Mouse (Mus musculus) heart, embryonic 11.5 days (tissue): Measurements from ENCODE around the gene Lins1. TPM values are rescaled to one million over a fixed set of nuclear protein-coding genes. Genes with fewer than 3 reads are reported as not detected.
A peak's percentile ranks its signal among the peaks of the same experiment; 100 is the strongest.

ENCODE experiments used
- ATAC-seq: fragments of 200-750 bp; cut with Nextera tagmentation; replicated peaks from 2 replicates; pipeline ENCODE4 v1.8.0; 2017; ENCODE audit warnings: moderate library complexity; ENCODE audit not compliant: insufficient number of reproducible peaks, low FRiP score, low TSS enrichment
- H3K27ac ChIP-seq: fragments of 300-500 bp; sonication (generic); 2 replicates; pipeline ENCODE4 v1.5.1; 2014; ENCODE audit warnings: mild to moderate bottlenecking, low read depth, low read length
- H3K27me3 ChIP-seq: fragments of 300-500 bp; sonication (generic); 2 replicates; pipeline ENCODE4 v1.6.1; 2014; ENCODE audit warnings: mild to moderate bottlenecking, low read length, mixed read lengths; ENCODE audit not compliant: control insufficient read depth, insufficient read depth
- H3K36me3 ChIP-seq: fragments of 300-500 bp; sonication (generic); 2 replicates; pipeline ENCODE4 v1.6.1; 2014; ENCODE audit warnings: mild to moderate bottlenecking, low read length, moderate library complexity, mixed read lengths; ENCODE audit not compliant: control insufficient read depth, insufficient read depth
- H3K4me1 ChIP-seq: fragments of 300-500 bp; sonication (generic); 2 replicates; pipeline ENCODE4 v1.6.1; 2014; ENCODE audit warnings: low read length; ENCODE audit not compliant: control insufficient read depth, insufficient read depth
- H3K4me2 ChIP-seq: fragments of 300-500 bp; sonication (generic); 2 replicates; pipeline ENCODE4 v1.6.1; 2014; ENCODE audit warnings: mild to moderate bottlenecking, moderate library complexity
- H3K4me3 ChIP-seq: fragments of 300-500 bp; sonication (generic); 2 replicates; pipeline ENCODE4 v1.5.1; 2014; ENCODE audit warnings: low read depth, low read length
- H3K9ac ChIP-seq: fragments of 300-500 bp; sonication (generic); 2 replicates; pipeline ENCODE4 v1.6.1; 2014; ENCODE audit warnings: mild to moderate bottlenecking, low read depth, low read length, moderate library complexity
- H3K9me3 ChIP-seq: fragments of 300-500 bp; sonication (generic); replicated peaks from 2 replicates; pipeline ENCODE4 v1.6.1; 2016; ENCODE audit warnings: low read length; ENCODE audit not compliant: control insufficient read depth
- WGBS: fragments of 180-500 bp; shearing (Covaris S2); extraction: QIAGEN DNeasy Blood & Tissue Kit; methylation state at CpG from one replicate; pipeline ENCODE4 v1.1.7; 2014; ENCODE audit not compliant: insufficient replicate concordance; 5-methylcytosine and 5-hydroxymethylcytosine counted together
- polyA plus RNA-seq: library from polyadenylated mRNA; unstranded; fragments of >200 nt; fragmentation: Nextera tagmentation; extraction: Ambion mirVana; gene quantifications from 2 replicates; pipeline ENCODE4 v1.2.1, GENCODE M21; 2014

Gene Lins1
- 10.8 and 16.4 TPM in 2 replicates for polyA plus RNA-seq

DNA sequence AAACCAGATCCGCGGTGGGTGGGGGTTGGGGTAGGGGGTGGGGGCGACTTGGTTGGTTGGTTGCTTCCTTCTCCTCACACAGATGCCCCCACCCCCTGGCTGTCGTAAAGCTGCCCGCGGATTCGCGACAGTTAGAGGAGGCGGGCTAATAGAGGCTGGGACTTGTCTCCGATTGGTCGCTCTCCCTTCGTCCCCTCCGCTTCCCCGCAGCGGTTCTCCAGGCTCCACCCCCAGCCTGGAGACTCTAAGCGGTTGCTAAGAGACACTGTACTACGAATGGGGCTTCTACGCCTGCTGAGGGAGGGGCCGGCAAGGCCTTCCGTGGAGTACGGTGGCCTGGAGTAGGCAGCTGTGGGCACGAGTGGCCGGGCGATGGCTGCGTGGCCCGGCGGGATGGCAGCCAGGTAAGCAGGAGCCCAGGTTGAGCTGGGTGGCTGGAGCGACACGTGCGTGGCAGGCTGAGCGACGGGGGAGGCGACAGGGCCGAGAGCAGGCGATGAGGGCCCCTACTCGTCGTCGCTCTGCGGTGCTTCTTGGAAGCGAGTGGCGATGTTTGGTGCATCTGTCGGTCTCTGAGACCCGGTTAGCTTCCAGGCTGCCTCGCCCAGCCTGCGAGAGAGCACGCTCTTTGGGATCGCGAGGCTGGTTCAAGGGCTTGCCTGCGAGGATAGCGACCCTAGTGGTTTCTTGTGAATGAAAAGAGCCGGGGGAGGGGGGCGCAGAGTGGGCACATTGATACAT is at the start of gene Lins1:
Gene Lins1, plus strand, starts transcription at position 270 of the 741 bp plus-strand sequence.
- Histone ChIP-seq H3K27ac (peak within 1 kb of the TSS; percentile 83), H3K27me3 (no peaks in the 10 kb centered on the region), H3K4me2 (peak within 1 kb of the TSS; percentile 95), H3K9me3 (no peaks in the 10 kb centered on the region), H3K9ac (peak within 1 kb of the TSS; percentile 89), H3K36me3 (no peaks in the 10 kb centered on the region), H3K4me3 (peak within 1 kb of the TSS; percentile 90), H3K4me1 (peaks cover 14% of the 10 kb centered on the region; the same call in 1 of the 2 replicates)
- under 1% methylated on average over 51 of the region's 52 CpGs for WGBS
- peak; percentile 97 for ATAC-seq

DNA sequence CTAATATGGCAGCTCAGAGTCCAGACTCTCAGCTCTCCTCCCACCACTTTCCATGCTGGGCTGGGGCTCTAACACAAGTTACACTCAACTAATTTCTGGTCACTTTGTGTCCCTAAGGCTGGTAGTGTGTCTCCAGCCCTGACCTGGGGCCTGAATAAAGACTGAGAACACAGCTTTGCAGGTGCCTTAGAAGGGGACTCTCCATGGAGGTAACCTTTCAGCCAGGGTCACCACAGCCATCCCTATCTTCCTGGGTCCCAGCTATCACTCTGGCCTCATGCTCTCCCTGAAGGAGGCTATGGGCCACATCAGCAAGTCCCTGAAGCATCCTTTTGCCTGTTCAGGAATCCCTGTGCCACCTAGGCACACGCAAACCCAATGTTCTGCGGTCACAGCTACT is 44.0 kb upstream of the Lins1 start:
- H3K4me3 ChIP-seq, result no peak overlapping the region
- no peak for ATAC-seq
- no peaks in the 10 kb centered on the region for H3K4me1 ChIP-seq

GRCm38 (mm10) chr7:66649181-66649580 is 40.5 kb upstream of the Lins1 start:
- Histone ChIP-seq H3K4me3 (no peak overlapping the region), H3K4me2 (no peak overlapping the region), H3K27me3 (no peaks in the 10 kb centered on the region), H3K9ac (no peak overlapping the region), H3K36me3 (peaks cover 4% of the 10 kb centered on the region), H3K27ac (no peak overlapping the region), H3K4me1 (no peaks in the 10 kb centered on the region), H3K9me3 (no peaks in the 10 kb centered on the region)
- WGBS, result 82% methylated on average over 2 of the region's 2 CpGs
- ATAC-seq, result no peak

More for the DNA sequence above, 44.0 kb upstream of the Lins1 start:
- H3K9me3 ChIP-seq, result no peaks in the 10 kb centered on the region
- 94% methylated on average over 2 of the region's 2 CpGs for WGBS
- no peak overlapping the region for H3K9ac ChIP-seq
- no peak overlapping the region for H3K4me2 ChIP-seq
- H3K36me3 ChIP-seq, result peaks cover 3% of the 10 kb centered on the region
- no peaks in the 10 kb centered on the region for H3K27me3 ChIP-seq
- H3K27ac ChIP-seq, result no peak overlapping the region

GRCm38 (mm10) chr7:66650883-66651282 is 38.8 kb upstream of the Lins1 start:
- H3K27ac ChIP-seq, result no peak overlapping the region
- no peaks in the 10 kb centered on the region for H3K27me3 ChIP-seq
- H3K4me2 ChIP-seq, result no peak overlapping the region
- no peak overlapping the region for H3K9ac ChIP-seq
- ATAC-seq, result no peak
- no peaks in the 10 kb centered on the region for H3K9me3 ChIP-seq
- no peaks in the 10 kb centered on the region for H3K4me1 ChIP-seq
- H3K36me3 ChIP-seq, result peaks cover 10% of the 10 kb centered on the region
- no peak overlapping the region for H3K4me3 ChIP-seq
- WGBS, result 80% methylated on average over 5 of the region's 5 CpGs

DNA sequence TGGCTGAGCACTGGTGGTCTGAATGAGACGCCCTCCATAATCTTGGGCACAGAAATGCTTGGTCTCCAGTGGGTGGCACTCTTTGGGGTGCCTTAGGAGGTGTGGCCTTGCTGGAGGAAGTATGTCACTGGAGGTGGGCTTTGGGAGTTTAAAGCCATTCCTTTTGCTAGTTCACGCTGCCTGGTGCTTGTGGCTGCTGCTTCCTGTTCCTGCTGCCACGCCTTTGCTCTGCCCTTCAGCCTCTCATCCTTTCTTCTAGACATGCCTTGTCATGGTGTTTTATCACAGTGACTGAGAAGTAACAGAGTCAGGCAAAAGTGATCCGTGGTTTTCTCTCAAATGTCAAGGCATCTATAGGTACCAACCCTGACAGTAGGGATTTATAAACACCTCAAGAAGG is 37.5 kb upstream of the Lins1 start:
- peaks cover 10% of the 10 kb centered on the region for H3K36me3 ChIP-seq
- 77% methylated on average over 4 of the region's 4 CpGs for WGBS
- H3K4me1 ChIP-seq, result no peaks in the 10 kb centered on the region

GRCm38 (mm10) chr7:66653596-66653995 is 36.1 kb upstream of the Lins1 start:
- Histone ChIP-seq H3K4me1 (no peaks in the 10 kb centered on the region), H3K27ac (no peak overlapping the region), H3K4me2 (no peak overlapping the region), H3K9ac (no peak overlapping the region), H3K36me3 (peaks cover 10% of the 10 kb centered on the region), H3K4me3 (no peak overlapping the region), H3K27me3 (no peaks in the 10 kb centered on the region), H3K9me3 (no peaks in the 10 kb centered on the region)
- no peak for ATAC-seq
- 87% methylated on average over 9 of the region's 9 CpGs for WGBS

More for the DNA sequence above, 37.5 kb upstream of the Lins1 start:
- ATAC-seq, result no peak
- Histone ChIP-seq H3K27me3 (no peaks in the 10 kb centered on the region), H3K4me2 (no peak overlapping the region), H3K4me3 (no peak overlapping the region), H3K27ac (no peak overlapping the region), H3K9ac (no peak overlapping the region), H3K9me3 (no peaks in the 10 kb centered on the region)

DNA sequence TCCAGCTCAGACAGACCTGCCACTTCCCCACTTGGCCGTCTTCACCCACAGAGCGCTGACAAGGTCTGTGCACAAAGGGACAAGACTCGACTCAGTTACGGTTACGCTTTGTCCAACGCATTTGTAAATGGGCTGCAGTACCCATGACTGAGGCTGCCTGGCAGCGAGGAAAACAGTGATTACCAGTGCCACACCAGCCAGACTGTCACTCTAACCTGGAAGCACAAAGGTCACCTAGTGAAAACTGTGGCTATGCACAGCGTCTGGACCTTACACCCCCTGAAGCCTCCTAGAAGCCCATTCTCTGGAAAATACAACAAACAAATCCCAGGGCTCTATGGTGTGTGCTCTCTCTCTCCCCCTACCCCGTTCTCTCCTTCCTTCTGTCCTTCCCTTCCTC is 34.2 kb upstream of the Lins1 start:
- Histone ChIP-seq H3K27me3 (no peaks in the 10 kb centered on the region), H3K36me3 (peaks cover 14% of the 10 kb centered on the region), H3K9me3 (no peaks in the 10 kb centered on the region), H3K27ac (no peak overlapping the region), H3K4me2 (no peak overlapping the region), H3K4me1 (no peaks in the 10 kb centered on the region), H3K9ac (no peak overlapping the region), H3K4me3 (no peak overlapping the region)
- no peak for ATAC-seq
- WGBS, result 85% methylated on average over 9 of the region's 9 CpGs

- 50% methylated on average over 7 of the region's 7 CpGs for WGBS
- ATAC-seq, result no peak
- H3K27me3 ChIP-seq, result no peaks in the 10 kb centered on the region
- H3K9ac ChIP-seq, result no peak overlapping the region
- H3K36me3 ChIP-seq, result peaks cover 7% of the 10 kb centered on the region; the same call in 1 of the 2 replicates
- no peak overlapping the region for H3K4me3 ChIP-seq
- no peaks in the 10 kb centered on the region for H3K9me3 ChIP-seq
- no peak overlapping the region for H3K4me2 ChIP-seq
- no peaks in the 10 kb centered on the region for H3K4me1 ChIP-seq
- H3K27ac ChIP-seq, result no peak overlapping the region
These were observed 29.4 kb upstream of the Lins1 start for GRCm38 (mm10) chr7:66660291-66660690.

- Histone ChIP-seq H3K9ac (no peak overlapping the region), H3K27me3 (no peaks in the 10 kb centered on the region), H3K36me3 (peaks cover 7% of the 10 kb centered on the region; the same call in 1 of the 2 replicates), H3K9me3 (no peaks in the 10 kb centered on the region), H3K27ac (no peak overlapping the region), H3K4me1 (no peaks in the 10 kb centered on the region), H3K4me3 (no peak overlapping the region), H3K4me2 (no peak overlapping the region)
- WGBS, result 74% methylated on average over 8 of the region's 8 CpGs
- ATAC-seq, result no peak
These were observed 28.7 kb upstream of the Lins1 start for GRCm38 (mm10) chr7:66660972-66661371.
